Mouse (Mus musculus): ENCODE measurements around the gene Tdpoz4. TPM values are rescaled to one million over a fixed set of nuclear protein-coding genes. Genes with fewer than 3 reads are reported as not detected.
"Not testable (repeated sequence)": the region's sequence is repeated elsewhere in the genome, so short reads cannot be mapped to it uniquely, and the experiment has no call there.

The Tdpoz4 gene
- not detected in 2 replicates for polyA plus RNA-seq (2015; fragmentation: Nextera tagmentation; extraction: Ambion mirVana)

GRCm38 (mm10) chr3:93796098-93796497 is at the start of gene Tdpoz4:
TSS of gene Tdpoz4 (plus strand) at chr3:93796398.
- not testable (repeated sequence) for H3K4me3 ChIP-seq (ENCODE audit: low read depth, low read length); H3K4me1 ChIP-seq (ENCODE audit: control insufficient read depth, low read depth, low read length); H3K27ac ChIP-seq (ENCODE audit: low read length); H3K27me3 ChIP-seq (ENCODE audit: control insufficient read depth, insufficient read depth, low read depth, low read length); H3K36me3 ChIP-seq (ENCODE audit: control insufficient read depth, insufficient read depth); H3K4me2 ChIP-seq (ENCODE audit: low read depth, low read length); H3K9me3 ChIP-seq (replicated peaks; ENCODE audit: control insufficient read depth, low read length); H3K9ac ChIP-seq (ENCODE audit: low read depth, low read length); ATAC-seq (ENCODE audit: low read depth)

GRCm38 (mm10) chr3:93754022-93754421 is 42.2 kb upstream of the Tdpoz4 start:
- 76% methylated on average over 18 of the region's 18 CpGs for WGBS (ENCODE audit: insufficient replicate concordance)

GRCm38 (mm10) chr3:93772700-93773099 is 23.5 kb upstream of the Tdpoz4 start, which contains the start of gene Gm5773:
TSS of gene Gm5773 (plus strand) at chr3:93773000.
- not testable (repeated sequence) for H3K4me3 ChIP-seq (ENCODE audit: low read depth, low read length); ATAC-seq (ENCODE audit: low read depth); H3K4me1 ChIP-seq (ENCODE audit: control insufficient read depth, low read depth, low read length); H3K9me3 ChIP-seq (replicated peaks; ENCODE audit: control insufficient read depth, low read length); H3K9ac ChIP-seq (ENCODE audit: low read depth, low read length); H3K4me2 ChIP-seq (ENCODE audit: low read depth, low read length); H3K27ac ChIP-seq (ENCODE audit: low read length); H3K27me3 ChIP-seq (ENCODE audit: control insufficient read depth, insufficient read depth, low read depth, low read length); H3K36me3 ChIP-seq (ENCODE audit: control insufficient read depth, insufficient read depth)
- WGBS (ENCODE audit: insufficient replicate concordance), result 42% methylated on average over 1 of the region's 1 CpGs

More at GRCm38 (mm10) chr3:93754022-93754421, 42.2 kb upstream of the Tdpoz4 start:
- not testable (repeated sequence) for H3K4me2 ChIP-seq (ENCODE audit: low read depth, low read length); H3K27me3 ChIP-seq (ENCODE audit: control insufficient read depth, insufficient read depth, low read depth, low read length); H3K4me1 ChIP-seq (ENCODE audit: control insufficient read depth, low read depth, low read length); H3K36me3 ChIP-seq (ENCODE audit: control insufficient read depth, insufficient read depth); H3K4me3 ChIP-seq (ENCODE audit: low read depth, low read length); ATAC-seq (ENCODE audit: low read depth); H3K9me3 ChIP-seq (replicated peaks; ENCODE audit: control insufficient read depth, low read length); H3K27ac ChIP-seq (ENCODE audit: low read length); H3K9ac ChIP-seq (ENCODE audit: low read depth, low read length)

GRCm38 (mm10) chr3:93813341-93813740 is 17.1 kb downstream of the Tdpoz4 start:
- H3K9me3 ChIP-seq (replicated peaks; ENCODE audit: control insufficient read depth, low read length); H3K27ac ChIP-seq (ENCODE audit: low read length); H3K9ac ChIP-seq (ENCODE audit: low read depth, low read length); H3K4me2 ChIP-seq (ENCODE audit: low read depth, low read length); H3K27me3 ChIP-seq (ENCODE audit: control insufficient read depth, insufficient read depth, low read depth, low read length); H3K4me3 ChIP-seq (ENCODE audit: low read depth, low read length); ATAC-seq (ENCODE audit: low read depth); H3K4me1 ChIP-seq (ENCODE audit: control insufficient read depth, low read depth, low read length); H3K36me3 ChIP-seq (ENCODE audit: control insufficient read depth, insufficient read depth): not testable (repeated sequence)

GRCm38 (mm10) chr3:93825720-93826119 is 29.5 kb downstream of the Tdpoz4 start, which contains the start of gene Tdpoz3:
TSS of gene Tdpoz3 (plus strand) at chr3:93826020.
- not testable (repeated sequence) for ATAC-seq (ENCODE audit: low read depth); H3K9ac ChIP-seq (ENCODE audit: low read depth, low read length); H3K9me3 ChIP-seq (replicated peaks; ENCODE audit: control insufficient read depth, low read length); H3K4me1 ChIP-seq (ENCODE audit: control insufficient read depth, low read depth, low read length); H3K4me3 ChIP-seq (ENCODE audit: low read depth, low read length); H3K27me3 ChIP-seq (ENCODE audit: control insufficient read depth, insufficient read depth, low read depth, low read length); H3K27ac ChIP-seq (ENCODE audit: low read length); H3K4me2 ChIP-seq (ENCODE audit: low read depth, low read length); H3K36me3 ChIP-seq (ENCODE audit: control insufficient read depth, insufficient read depth)
- 43% methylated on average over 1 of the region's 1 CpGs for WGBS (ENCODE audit: insufficient replicate concordance)

Other genes with a start within 250 kb of the Tdpoz4 start
- gene S100a10, start 241.3 kb upstream of the Tdpoz4 start, polyA plus RNA-seq (2015; fragmentation: Nextera tagmentation; extraction: Ambion mirVana), result 48.2 and 48.9 TPM in 2 replicates
- not detected in 2 replicates for gene Tdpoz2, start 143.7 kb upstream of the Tdpoz4 start, polyA plus RNA-seq (2015; fragmentation: Nextera tagmentation; extraction: Ambion mirVana)
- not detected in 2 replicates for gene Tdpoz1, start 120.1 kb upstream of the Tdpoz4 start, polyA plus RNA-seq (2015; fragmentation: Nextera tagmentation; extraction: Ambion mirVana)
- gene Gm37596, start 103.3 kb upstream of the Tdpoz4 start, polyA plus RNA-seq (2015; fragmentation: Nextera tagmentation; extraction: Ambion mirVana), result not detected in 2 replicates
- not detected in 2 replicates for gene Gm5773, start 23.4 kb upstream of the Tdpoz4 start, polyA plus RNA-seq (2015; fragmentation: Nextera tagmentation; extraction: Ambion mirVana)
- gene Tdpoz3, start 29.6 kb downstream of the Tdpoz4 start, polyA plus RNA-seq (2015; fragmentation: Nextera tagmentation; extraction: Ambion mirVana), result not detected in 2 replicates
- not detected in 2 replicates for gene Gm9117, start 147.1 kb downstream of the Tdpoz4 start, polyA plus RNA-seq (2015; fragmentation: Nextera tagmentation; extraction: Ambion mirVana)
- not detected in 2 replicates for gene Tdpoz5, start 164.9 kb downstream of the Tdpoz4 start, polyA plus RNA-seq (2015; fragmentation: Nextera tagmentation; extraction: Ambion mirVana)

Data from liver, embryonic 16.5 days (tissue).